Mouse (Mus musculus): ENCODE data around the gene Mtmr3. TPM values are rescaled to one million over a fixed set of nuclear protein-coding genes. Genes with fewer than 3 reads are reported as not detected.

The Mtmr3 gene
- total RNA-seq, 2 experiments from 2014 or later, result 69.3 to 71.4 TPM

DNA sequence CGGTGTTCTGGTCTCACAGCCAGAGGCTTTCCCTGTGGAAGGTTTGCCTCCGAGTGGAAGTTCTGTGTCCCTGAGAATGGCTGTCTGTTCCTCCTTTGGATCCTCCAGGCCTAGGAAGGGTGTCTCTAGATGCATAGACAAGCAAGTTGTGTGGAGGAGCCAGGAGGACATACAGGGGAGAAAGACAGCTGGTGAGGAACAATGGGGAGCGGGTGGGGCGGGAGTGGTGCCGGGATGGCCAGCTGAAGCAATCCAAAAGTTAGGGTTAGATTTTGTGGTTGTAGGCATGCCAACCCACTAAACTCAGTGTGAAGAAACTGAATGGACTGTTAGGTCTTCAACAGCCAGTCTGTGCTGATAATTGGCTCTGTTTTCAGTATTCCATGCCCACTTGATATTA lies 122.9 kb downstream of the Mtmr3 start:
- no peak for DNase-seq (ENCODE audit: extremely low spot score in 1 of 2, low spot score in 1 of 2)

- no peak for DNase-seq (ENCODE audit: extremely low spot score in 1 of 2, low spot score in 1 of 2)
Measured at GRCm38 (mm10) chr11:4471251-4471650, 123.4 kb downstream of the Mtmr3 start.

GRCm38 (mm10) chr11:4469091-4469490 lies 125.6 kb downstream of the Mtmr3 start:
- no peak for DNase-seq (ENCODE audit: extremely low spot score in 1 of 2, low spot score in 1 of 2)

DNA sequence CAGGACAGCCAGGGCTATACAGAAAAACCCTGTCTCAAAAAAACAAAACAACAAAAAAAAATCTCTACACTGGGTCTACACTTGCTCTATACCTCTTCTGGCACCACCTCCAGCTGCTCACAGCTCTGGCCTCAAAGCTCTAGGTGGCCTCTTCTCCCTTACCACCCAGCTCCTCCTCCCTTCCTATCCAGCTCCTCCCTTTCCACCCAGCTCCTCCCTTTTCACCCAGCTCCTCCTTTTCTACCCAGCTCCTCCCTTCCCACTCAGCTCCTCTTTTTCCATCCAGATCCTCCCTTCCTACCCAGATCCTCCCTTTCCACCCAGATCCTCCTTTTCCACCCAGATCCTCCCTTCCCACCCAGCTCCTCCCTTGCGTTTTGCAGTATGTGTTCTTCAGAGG lies 127.2 kb downstream of the Mtmr3 start:
- no peak for DNase-seq (ENCODE audit: extremely low spot score in 1 of 2, low spot score in 1 of 2)

GRCm38 (mm10) chr11:4466191-4466590 lies 128.5 kb downstream of the Mtmr3 start:
- DNase-seq (ENCODE audit: extremely low spot score in 1 of 2, low spot score in 1 of 2), result no peak

- DNase-seq (ENCODE audit: extremely low spot score in 1 of 2, low spot score in 1 of 2), result no peak
Measured at GRCm38 (mm10) chr11:4464616-4465015, 130.0 kb downstream of the Mtmr3 start.

GRCm38 (mm10) chr11:4464186-4464585 lies 130.5 kb downstream of the Mtmr3 start:
- no peak for DNase-seq (ENCODE audit: extremely low spot score in 1 of 2, low spot score in 1 of 2)

DNA sequence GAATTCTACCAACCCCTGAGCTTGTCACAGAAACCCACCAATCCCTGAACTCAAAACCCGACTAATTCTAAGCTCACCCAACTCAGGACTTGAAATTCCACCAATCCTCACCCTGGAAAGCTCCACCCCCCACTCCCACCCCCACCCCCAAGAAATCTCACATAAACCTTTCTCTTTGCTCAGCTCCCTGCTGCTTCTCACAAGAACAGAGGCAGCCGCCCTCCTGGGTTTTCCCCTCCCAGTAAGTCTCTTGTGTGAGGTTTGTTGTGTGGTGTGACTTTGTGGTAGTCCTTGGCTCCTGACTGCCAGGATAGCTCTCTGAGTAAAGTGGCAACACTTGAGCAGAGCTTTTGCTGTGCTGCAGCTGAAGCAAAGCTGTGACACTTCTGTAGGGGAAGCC lies 131.8 kb downstream of the Mtmr3 start:
- no peak for DNase-seq (ENCODE audit: extremely low spot score in 1 of 2, low spot score in 1 of 2)

GRCm38 (mm10) chr11:4461154-4461553 lies 133.5 kb downstream of the Mtmr3 start:
- DNase-seq (ENCODE audit: extremely low spot score in 1 of 2, low spot score in 1 of 2), result no peak

DNA sequence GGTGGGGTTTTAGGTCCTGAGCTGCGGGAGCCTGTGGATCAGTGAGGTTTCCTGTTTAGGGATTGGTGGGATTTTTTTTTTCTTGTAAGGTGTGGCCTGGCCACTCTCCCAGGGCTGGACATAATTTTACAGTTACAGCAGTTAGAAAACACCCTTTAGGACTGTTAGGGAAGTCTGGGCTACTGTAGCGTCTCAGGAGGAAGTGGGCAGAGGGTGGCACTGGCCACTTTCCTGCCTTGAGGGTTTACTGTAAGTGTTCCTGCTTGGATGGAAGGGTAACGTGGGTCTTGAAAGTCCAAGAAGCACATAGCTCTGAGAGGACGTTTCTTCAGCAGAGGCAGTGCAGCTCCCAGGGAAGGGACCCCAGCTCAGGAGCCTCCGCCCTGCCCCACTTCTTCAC lies 134.0 kb downstream of the Mtmr3 start:
- no peak for DNase-seq (ENCODE audit: extremely low spot score in 1 of 2, low spot score in 1 of 2)

GRCm38 (mm10) chr11:4454895-4455535 lies 139.6 kb downstream of the Mtmr3 start:
- no peak for DNase-seq (ENCODE audit: extremely low spot score in 1 of 2, low spot score in 1 of 2)

- no peak for DNase-seq (ENCODE audit: extremely low spot score in 1 of 2, low spot score in 1 of 2)
Measured at GRCm38 (mm10) chr11:4452467-4453184, 142.0 kb downstream of the Mtmr3 start.

DNA sequence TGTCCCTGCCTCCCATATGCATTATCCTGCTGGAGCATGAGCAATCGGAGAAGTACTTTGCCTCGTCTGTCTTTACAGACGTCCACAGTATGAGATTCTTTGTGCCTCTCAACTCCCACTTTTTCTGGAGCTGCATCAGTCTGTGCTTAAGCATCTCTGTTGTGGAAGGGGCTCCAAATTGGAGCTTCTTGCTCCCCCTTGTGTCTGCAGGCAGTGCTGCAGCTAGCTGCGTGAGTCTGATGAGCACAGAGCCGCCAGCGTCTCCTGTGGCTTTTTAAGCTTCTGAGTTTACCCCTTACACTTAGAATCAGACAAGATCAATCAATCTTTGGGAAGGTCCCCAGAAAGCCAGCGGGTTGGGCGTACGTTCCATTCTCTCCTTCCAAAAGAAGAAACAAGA lies 143.5 kb downstream of the Mtmr3 start:
- DNase-seq (ENCODE audit: extremely low spot score in 1 of 2, low spot score in 1 of 2), result peak; percentile 45 to 71

- no peak for DNase-seq (ENCODE audit: extremely low spot score in 1 of 2, low spot score in 1 of 2)
Measured at GRCm38 (mm10) chr11:4446195-4446868, 148.3 kb downstream of the Mtmr3 start.

- no peak for DNase-seq (ENCODE audit: extremely low spot score in 1 of 2, low spot score in 1 of 2)
Measured at GRCm38 (mm10) chr11:4442280-4442679, 152.4 kb downstream of the Mtmr3 start.

DNA sequence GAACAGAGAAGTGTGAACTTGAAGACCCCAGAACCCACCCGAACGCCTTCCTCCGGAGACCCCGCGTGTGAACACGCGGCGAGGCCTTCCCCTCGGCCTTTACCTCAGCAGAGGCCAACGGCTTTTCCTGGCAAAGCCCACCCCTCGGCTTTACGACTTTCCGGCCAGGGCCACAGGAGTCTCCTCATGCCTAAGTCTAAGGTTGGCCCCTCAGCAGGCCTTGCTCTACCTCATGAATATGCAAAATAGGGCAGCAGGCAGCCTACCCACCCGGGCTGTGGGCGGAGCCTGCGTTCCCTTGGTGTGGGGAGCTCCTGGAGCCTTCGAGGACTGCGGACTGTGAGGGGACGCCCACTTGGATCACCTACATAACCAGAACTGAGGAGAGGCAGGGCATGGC lies 153.7 kb downstream of the Mtmr3 start, which contains the start of gene Hormad2:
TSS of gene Hormad2 (minus strand) at position 128 of the 400 bp plus-strand sequence.
- no peak for DNase-seq (ENCODE audit: extremely low spot score in 1 of 2, low spot score in 1 of 2)

DNA sequence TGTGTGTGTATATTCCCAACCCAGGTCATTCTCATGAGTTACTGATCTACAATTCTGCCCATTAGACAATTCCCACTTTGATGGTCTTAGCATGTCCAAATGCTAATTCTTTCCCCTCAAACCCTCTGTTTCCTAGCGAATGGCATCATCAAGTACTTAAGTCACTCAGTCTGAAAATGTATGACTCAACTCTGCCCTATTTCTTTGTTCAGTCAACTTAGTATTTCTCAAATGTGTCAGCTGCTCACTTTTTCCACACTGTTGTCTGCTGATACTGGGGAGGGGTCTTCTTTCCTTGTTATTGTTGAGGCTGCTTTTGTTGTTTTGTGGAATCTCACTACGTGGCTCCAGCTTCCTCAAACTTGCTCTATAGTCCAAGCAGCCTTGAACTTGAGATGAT lies 156.5 kb downstream of the Mtmr3 start:
- DNase-seq (ENCODE audit: extremely low spot score in 1 of 2, low spot score in 1 of 2), result no peak

GRCm38 (mm10) chr11:4437318-4437717 lies 157.3 kb downstream of the Mtmr3 start:
- no peak for DNase-seq (ENCODE audit: extremely low spot score in 1 of 2, low spot score in 1 of 2)

DNA sequence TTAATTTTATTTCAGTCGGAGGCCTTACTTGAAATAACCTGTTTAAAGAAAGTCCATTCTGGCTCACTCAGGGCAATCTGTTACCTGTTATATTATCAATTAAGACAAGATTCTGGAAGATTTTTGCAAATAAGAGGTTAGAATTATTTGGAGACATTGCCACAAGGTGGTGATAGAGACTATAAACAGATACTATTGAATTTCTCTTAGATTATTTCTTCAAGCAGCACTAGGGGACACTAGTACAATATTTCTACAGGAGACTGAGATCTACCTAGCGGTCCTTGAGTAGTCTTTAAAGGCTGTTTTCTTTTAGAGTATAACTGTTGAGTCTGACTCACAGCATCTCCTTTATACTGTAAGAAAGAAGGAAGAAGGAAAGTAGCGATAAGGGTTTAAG lies 158.0 kb downstream of the Mtmr3 start:
- DNase-seq (ENCODE audit: extremely low spot score in 1 of 2, low spot score in 1 of 2), result no peak

GRCm38 (mm10) chr11:4434461-4434860 lies 160.2 kb downstream of the Mtmr3 start:
- DNase-seq (ENCODE audit: extremely low spot score in 1 of 2, low spot score in 1 of 2), result no peak

Measured in layer of hippocampus, postnatal 25 days (tissue).